Mouse (Mus musculus): Measurements from ENCODE around the gene Gm20388.

The Gm20388 gene

GRCm38 (mm10) chr8:120520707-120521590, 610.3 kb downstream of the Gm20388 start:
- no peak for DNase-seq (ENCODE audit: low spot score in 2 of 2)

- DNase-seq (ENCODE audit: low spot score in 2 of 2) = no peak
Observed at GRCm38 (mm10) chr8:120521591-120521965, 610.9 kb downstream of the Gm20388 start.

GRCm38 (mm10) chr8:120523641-120524040, 613.0 kb downstream of the Gm20388 start:
- DNase-seq (ENCODE audit: low spot score in 2 of 2) = no peak

DNA sequence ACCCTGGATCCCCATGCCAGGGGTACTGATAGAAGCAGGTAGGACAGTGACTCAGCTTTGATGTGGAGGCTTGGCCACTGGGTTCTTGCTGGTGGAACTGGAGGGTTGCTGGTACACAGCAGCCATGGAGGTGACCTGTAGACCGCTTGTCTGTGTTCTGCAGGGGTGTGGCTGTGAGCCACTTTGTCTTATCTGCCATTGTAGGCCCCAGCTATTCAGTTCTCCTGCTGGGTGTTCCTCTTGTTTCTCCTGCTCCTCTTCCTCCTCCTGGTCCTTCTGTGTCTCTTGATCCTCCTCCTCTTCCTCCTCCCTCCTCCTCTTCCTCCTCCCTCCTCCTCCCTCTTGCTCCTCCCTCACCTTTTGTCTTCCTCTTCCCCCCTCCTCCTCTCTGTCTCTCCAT, 614.5 kb downstream of the Gm20388 start:
- no peak for DNase-seq (ENCODE audit: low spot score in 2 of 2)

GRCm38 (mm10) chr8:120525832-120526231, 615.2 kb downstream of the Gm20388 start:
- DNase-seq (ENCODE audit: low spot score in 2 of 2) = no peak

DNA sequence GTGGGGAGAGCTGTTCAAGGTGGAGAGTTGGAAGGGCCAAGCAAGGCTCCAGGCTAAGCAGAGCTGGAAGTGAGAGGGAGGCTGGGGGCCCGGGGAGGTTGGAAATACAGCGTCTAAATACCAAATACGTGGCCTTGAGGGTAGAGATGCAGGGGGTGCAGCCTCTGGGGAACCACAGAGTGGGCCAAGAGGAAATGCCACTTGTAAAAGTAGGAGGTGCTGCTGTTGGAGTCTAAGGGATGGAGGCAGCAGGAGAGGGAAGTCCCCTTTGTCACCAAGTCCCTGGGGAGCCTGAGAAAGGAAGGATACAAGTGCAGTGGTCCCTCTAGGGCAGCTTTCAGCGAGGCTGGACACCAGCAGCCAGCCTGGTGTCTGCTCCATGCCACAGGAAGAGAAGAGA, 615.9 kb downstream of the Gm20388 start:
- no peak for DNase-seq (ENCODE audit: low spot score in 2 of 2)

GRCm38 (mm10) chr8:120528332-120528731, 617.7 kb downstream of the Gm20388 start:
- DNase-seq (ENCODE audit: low spot score in 2 of 2) = no peak

GRCm38 (mm10) chr8:120529226-120529625, 618.6 kb downstream of the Gm20388 start:
- no peak for DNase-seq (ENCODE audit: low spot score in 2 of 2)

DNA sequence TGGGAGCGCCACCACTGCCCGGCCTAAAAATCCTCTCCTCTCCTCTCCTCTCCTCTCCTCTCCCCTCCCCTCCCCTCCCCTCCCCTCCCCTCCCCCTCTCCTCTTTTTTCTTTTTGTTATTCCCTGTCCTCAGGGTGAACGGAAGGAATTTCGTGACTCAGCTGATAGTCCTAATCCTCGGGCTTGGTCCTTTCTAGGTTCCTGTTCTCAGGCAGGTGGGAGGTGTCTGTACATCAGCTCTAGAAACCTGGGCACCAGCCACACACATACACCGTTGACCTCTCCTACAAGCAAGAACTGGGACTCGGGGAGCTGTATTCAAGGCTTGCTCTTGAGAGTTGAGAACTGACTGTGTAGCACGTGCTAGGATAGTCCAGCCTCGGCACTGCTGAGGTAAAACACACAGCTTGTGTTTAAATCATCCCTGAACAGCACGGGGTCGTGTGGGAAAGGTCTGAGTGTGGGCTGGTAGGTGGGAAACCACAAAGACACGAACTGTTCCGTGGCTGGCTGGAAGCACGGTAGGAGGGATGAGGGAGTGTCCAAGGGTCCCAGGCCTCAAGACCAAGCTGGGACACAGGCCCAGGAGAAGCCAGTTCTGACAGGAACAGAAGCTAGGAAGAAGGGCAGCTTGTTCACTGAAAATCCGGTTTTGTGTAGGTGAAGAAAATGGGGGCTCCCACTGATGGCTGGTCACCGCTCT, 620.5 kb downstream of the Gm20388 start:
- no peak for DNase-seq (ENCODE audit: low spot score in 2 of 2)

GRCm38 (mm10) chr8:120531775-120532516, 621.3 kb downstream of the Gm20388 start:
- DNase-seq (ENCODE audit: low spot score in 2 of 2) = no peak

GRCm38 (mm10) chr8:120532517-120533215, 622.0 kb downstream of the Gm20388 start:
- DNase-seq (ENCODE audit: low spot score in 2 of 2) = peak in 1 of 2 experiments; percentile 57

GRCm38 (mm10) chr8:120533380-120533779, 622.7 kb downstream of the Gm20388 start:
- DNase-seq (ENCODE audit: low spot score in 2 of 2) = no peak

DNA sequence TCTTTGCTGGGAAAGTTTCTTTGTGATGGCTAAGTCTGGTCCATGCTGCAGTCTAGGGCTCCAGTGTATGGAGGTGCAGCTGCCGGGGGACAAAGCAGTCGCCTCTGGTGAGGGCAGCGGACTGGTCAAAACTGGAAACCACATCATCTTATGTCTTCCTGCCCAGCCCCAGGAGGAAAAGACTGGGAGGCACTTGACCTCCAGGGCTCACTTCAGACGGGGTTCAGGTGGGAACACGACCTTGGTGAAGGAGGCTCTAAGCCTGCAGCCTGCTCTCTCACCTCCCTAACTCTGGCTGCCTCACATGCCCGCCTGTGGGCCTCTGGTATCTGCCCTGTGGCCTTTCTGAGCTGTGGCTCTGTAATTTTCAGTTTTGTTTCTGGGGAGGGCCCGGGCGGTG, 623.4 kb downstream of the Gm20388 start:
- no peak for DNase-seq (ENCODE audit: low spot score in 2 of 2)

- peak in 1 of 2 experiments; percentile 69 for DNase-seq (ENCODE audit: low spot score in 2 of 2)
Observed at GRCm38 (mm10) chr8:120534504-120535368, 624.1 kb downstream of the Gm20388 start.

GRCm38 (mm10) chr8:120535452-120536305, 625.0 kb downstream of the Gm20388 start:
- DNase-seq (ENCODE audit: low spot score in 2 of 2) = no peak

DNA sequence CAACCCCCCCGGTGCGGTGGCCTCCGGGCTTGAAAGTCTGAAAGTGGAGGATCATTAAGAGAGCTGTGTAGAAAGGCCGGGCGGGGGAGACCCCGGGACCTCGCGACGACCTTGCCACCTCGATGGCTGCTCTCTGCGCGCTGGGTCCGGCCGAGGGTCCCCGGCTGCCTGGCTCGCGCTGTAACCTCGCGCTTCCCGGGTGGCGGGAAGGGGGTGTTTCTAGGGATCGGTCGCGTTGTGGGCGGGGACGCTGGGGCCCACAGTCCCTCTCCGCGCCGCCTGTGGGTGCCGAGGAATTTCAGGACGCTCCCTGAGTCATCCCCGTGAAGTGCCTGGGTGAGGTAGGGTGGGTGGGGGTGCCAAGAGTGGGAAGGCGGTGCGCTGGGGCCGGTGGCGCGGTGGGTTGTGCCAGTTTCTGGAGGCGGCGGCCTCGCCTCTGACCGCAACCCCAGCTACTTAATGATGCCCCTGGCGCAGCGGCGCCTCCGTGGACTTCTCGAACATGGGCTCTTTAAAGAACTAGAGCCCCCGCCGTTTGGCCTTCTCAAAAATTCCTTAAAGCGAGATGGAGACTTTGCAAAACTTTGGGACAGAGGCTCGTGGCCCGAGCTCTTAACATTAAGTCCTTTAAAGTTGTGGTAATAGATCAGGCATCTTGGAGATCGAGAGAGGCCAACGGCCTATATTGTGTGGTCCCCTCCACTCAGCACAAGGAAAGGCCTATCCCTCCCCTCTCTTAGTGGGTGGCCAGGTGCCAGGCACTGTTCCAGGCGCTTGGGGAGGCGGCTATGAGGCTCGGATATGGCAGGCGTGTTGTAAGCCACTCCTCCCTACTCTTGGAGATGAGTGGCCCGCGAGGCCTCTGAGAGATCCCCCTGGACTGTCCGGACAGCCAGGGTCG, 625.9 kb downstream of the Gm20388 start:
- no peak for DNase-seq (ENCODE audit: low spot score in 2 of 2)

GRCm38 (mm10) chr8:120537207-120537817, 626.7 kb downstream of the Gm20388 start:
- no peak for DNase-seq (ENCODE audit: low spot score in 2 of 2)

GRCm38 (mm10) chr8:120537818-120538396, 627.3 kb downstream of the Gm20388 start:
- peak in 1 of 2 experiments; percentile 58 for DNase-seq (ENCODE audit: low spot score in 2 of 2)
